Mouse (Mus musculus) MEL (cell line): ENCODE results near the gene Tbc1d1. TPM values are rescaled to one million over a fixed set of nuclear protein-coding genes. Genes with fewer than 3 reads are reported as not detected.

Experiments used
- DNase-seq: peaks from one replicate; pipeline ENCODE4 v3.0.0; 2011; ENCODE audit warnings: low read depth, low spot score
- H3K27ac ChIP-seq: 2 replicates; pipeline ENCODE4 v1.5.1; 2012; ENCODE audit warnings: low read depth, mild to moderate bottlenecking, control low read depth, low read length, moderate library complexity; ENCODE audit not compliant: control insufficient read depth
- H3K27me3 ChIP-seq, 2 experiments: fragments of 150-350 bp in 1 of 2; sonication (generic) in 1 of 2; 2 replicates each; pipeline ENCODE4 v1.6.1; 2012; ENCODE audit warnings: low read length in 2 of 2, mild to moderate bottlenecking in 2 of 2, improper control_type of control experiment in 1 of 2, moderate library complexity in 1 of 2; ENCODE audit not compliant: insufficient read depth in 2 of 2, control insufficient read depth in 1 of 2
- H3K36me3 ChIP-seq, 2 experiments: 2 replicates each; pipeline ENCODE4 v1.6.1; 2012 to 2014; ENCODE audit warnings: low read length in 2 of 2, improper control_type of control experiment in 1 of 2, inconsistent platforms in 1 of 2, mild to moderate bottlenecking in 1 of 2; ENCODE audit not compliant: insufficient read depth in 2 of 2, control insufficient read depth in 1 of 2
- H3K4me1 ChIP-seq, 2 experiments: fragments of 150-350 bp in 1 of 2; sonication (generic) in 1 of 2; 2 replicates each; pipeline ENCODE4 v1.6.1; 2012; ENCODE audit warnings: low read length in 2 of 2, improper control_type of control experiment in 1 of 2, mild to moderate bottlenecking in 1 of 2; ENCODE audit not compliant: insufficient read depth in 2 of 2, control insufficient read depth in 1 of 2
- H3K4me3 ChIP-seq, 2 experiments: fragments of 150-350 bp in 1 of 2; sonication (generic) in 1 of 2; 2 replicates each; pipeline ENCODE4 v1.5.1; 2012; ENCODE audit warnings: low read depth in 2 of 2, low read length in 2 of 2, mild to moderate bottlenecking in 2 of 2, moderate library complexity in 2 of 2, control low read depth in 1 of 2, improper control_type of control experiment in 1 of 2; ENCODE audit not compliant: control insufficient read depth in 1 of 2, insufficient read depth in 1 of 2
- H3K79me2 ChIP-seq: 2 replicates; pipeline ENCODE4 v1.6.1; 2012; ENCODE audit warnings: mild to moderate bottlenecking, low read length, moderate library complexity; ENCODE audit not compliant: control insufficient read depth, poor library complexity, insufficient read depth
- H3K9ac ChIP-seq: 2 replicates; pipeline ENCODE4 v1.6.1; 2012; ENCODE audit warnings: low read depth, mild to moderate bottlenecking, control low read depth, low read length, moderate library complexity; ENCODE audit not compliant: control insufficient read depth, poor library complexity, severe bottlenecking
- H3K9me3 ChIP-seq: fragments of 150-350 bp; sonication (generic); replicated peaks from 2 replicates; pipeline ENCODE4 v1.6.1; 2012; ENCODE audit warnings: mild to moderate bottlenecking, low read length, improper control_type of control experiment, moderate library complexity; ENCODE audit not compliant: insufficient read depth
- CHD2 ChIP-seq: IDR thresholded peaks from 2 replicates; pipeline ENCODE4 v1.6.1; 2011; ENCODE audit warnings: low read length, improper control_type of control experiment
- CTCF ChIP-seq, 3 experiments: IDR thresholded peaks in 2 of 3; conservative IDR thresholded peaks in 1 of 3; 2 replicates each; pipeline ENCODE4 v1.5.1; 2011 to 2012; ENCODE audit warnings: low read length in 3 of 3, low read depth in 2 of 3, mild to moderate bottlenecking in 2 of 3, improper control_type of control experiment in 1 of 3, inconsistent platforms in 1 of 3, mixed read lengths in 1 of 3, moderate library complexity in 1 of 3; ENCODE audit not compliant: control insufficient read depth in 1 of 3, insufficient read depth in 1 of 3, poor library complexity in 1 of 3, severe bottlenecking in 1 of 3
- ETS1 ChIP-seq: IDR thresholded peaks from 2 replicates; pipeline ENCODE4 v1.6.1; 2012; ENCODE audit warnings: low read depth, mild to moderate bottlenecking, inconsistent platforms, low read length, improper control_type of control experiment, moderate library complexity
- GATA1 ChIP-seq: IDR thresholded peaks from 2 replicates; pipeline ENCODE4 v1.6.1; 2011; ENCODE audit warnings: low read depth, low read length, improper control_type of control experiment
- MAFK ChIP-seq: IDR thresholded peaks from 2 replicates; pipeline ENCODE4 v1.6.1; 2011; ENCODE audit warnings: low read depth, mild to moderate bottlenecking, low read length, improper control_type of control experiment, borderline replicate concordance
- MAX ChIP-seq: IDR thresholded peaks from 2 replicates; pipeline ENCODE4 v1.6.1; 2011; ENCODE audit warnings: low read length, improper control_type of control experiment
- MEF2A ChIP-seq: IDR thresholded peaks from 2 replicates; pipeline ENCODE4 v1.6.1; 2014; ENCODE audit warnings: low read depth, mild to moderate bottlenecking, inconsistent platforms, low read length, improper control_type of control experiment; ENCODE audit not compliant: poor library complexity, insufficient replicate concordance, severe bottlenecking; ENCODE audit errors: extremely low read depth
- NELFE ChIP-seq: IDR thresholded peaks from 2 replicates; pipeline ENCODE4 v1.6.1; 2011; ENCODE audit warnings: low read depth, low read length, improper control_type of control experiment
- NRF1 ChIP-seq: IDR thresholded peaks from 2 replicates; pipeline ENCODE4 v1.6.1; 2014; ENCODE audit warnings: low read depth, mild to moderate bottlenecking, inconsistent platforms, low read length, improper control_type of control experiment, moderate library complexity; ENCODE audit not compliant: poor library complexity, insufficient read depth, severe bottlenecking
- RAD21 ChIP-seq: IDR thresholded peaks from 2 replicates; pipeline ENCODE4 v1.6.1; 2011; ENCODE audit warnings: mild to moderate bottlenecking, low read depth, low read length, improper control_type of control experiment
- RCOR1 ChIP-seq: IDR thresholded peaks from 2 replicates; pipeline ENCODE4 v1.6.1; 2012; ENCODE audit warnings: low read depth, mild to moderate bottlenecking, inconsistent platforms, low read length, improper control_type of control experiment
- SMC3 ChIP-seq: IDR thresholded peaks from 2 replicates; pipeline ENCODE4 v1.6.1; 2011; ENCODE audit warnings: low read depth, low read length, improper control_type of control experiment
- TBP ChIP-seq: IDR thresholded peaks from 2 replicates; pipeline ENCODE4 v1.8.0; 2011; ENCODE audit warnings: low read depth, low read length, improper control_type of control experiment
- UBTF ChIP-seq: IDR thresholded peaks from 2 replicates; pipeline ENCODE4 v1.6.1; 2012; ENCODE audit warnings: low read depth, mild to moderate bottlenecking, inconsistent platforms, low read length, improper control_type of control experiment, moderate library complexity, borderline replicate concordance; ENCODE audit not compliant: insufficient read depth
- USF1 ChIP-seq: IDR thresholded peaks from 2 replicates; pipeline ENCODE4 v1.6.1; 2014; ENCODE audit warnings: low read depth, mild to moderate bottlenecking, inconsistent platforms, low read length, improper control_type of control experiment, moderate library complexity
- ZKSCAN1 ChIP-seq: IDR thresholded peaks from 2 replicates; pipeline ENCODE4 v1.6.1; 2012; ENCODE audit warnings: low read depth, mild to moderate bottlenecking, inconsistent platforms, low read length, improper control_type of control experiment, moderate library complexity
- ZMIZ1 ChIP-seq: IDR thresholded peaks from 2 replicates; pipeline ENCODE4 v1.6.1; 2012; ENCODE audit warnings: low read depth, mild to moderate bottlenecking, inconsistent platforms, low read length, improper control_type of control experiment, moderate library complexity
- ZNF384 ChIP-seq: IDR thresholded peaks from 2 replicates; pipeline ENCODE4 v1.6.1; 2012; ENCODE audit warnings: low read depth, mild to moderate bottlenecking, inconsistent platforms, low read length, improper control_type of control experiment
- polyA plus RNA-seq, 2 experiments: library from polyadenylated mRNA; stranded (reverse) in 1 of 2; unstranded in 1 of 2; fragments of >175 nt in 1 of 2; fragments of >200 nt in 1 of 2; gene quantifications; 2 replicates each; pipeline versions ENCODE4 v1.2.1 to v1.2.4; 2012; ENCODE audit warnings: low replicate concordance in 2 of 2, low read depth in 1 of 2; ENCODE audit not compliant: insufficient read length in 2 of 2, insufficient read depth in 1 of 2, missing spikeins in 1 of 2
- total RNA-seq: library from RNA; depleted of rRNA; stranded (reverse); fragments of 300-350 nt; gene quantifications from 2 replicates; pipeline ENCODE4 v1.2.3, GENCODE M21; 2012

Tbc1d1 gene
- total and polyA plus RNA-seq, 3 experiments: 22.5 to 24.4 TPM; not detected in 1

DNA sequence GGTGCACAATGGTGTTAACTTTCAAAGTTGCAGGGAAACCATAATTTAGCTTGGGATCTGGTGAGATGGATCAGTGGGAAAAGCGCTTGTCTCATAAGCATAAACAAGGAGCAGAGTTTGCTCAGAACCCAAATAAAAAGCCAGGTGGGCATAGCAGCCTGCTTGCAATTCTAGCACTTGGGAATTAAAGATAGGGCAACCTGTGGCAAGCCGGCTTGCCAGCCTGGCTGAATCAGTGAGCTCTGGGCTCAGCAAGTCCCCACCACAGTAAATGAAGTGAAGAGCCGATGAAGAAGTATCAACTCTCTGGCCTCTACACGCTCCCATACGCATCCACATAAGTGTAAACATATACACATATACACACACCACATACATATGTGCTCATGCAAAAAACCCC is 59.7 kb downstream of the Tbc1d1 start:
- no peak overlapping the region for H3K9ac ChIP-seq
- H3K36me3 ChIP-seq: no peaks in the 10 kb centered on the region; a peak in 1 of 4 replicates
- no peak overlapping the region for H3K27ac ChIP-seq
- H3K9me3 ChIP-seq: no peaks in the 10 kb centered on the region
- H3K4me3 ChIP-seq: no peak overlapping the region
- no peak for DNase-seq
- H3K79me2 ChIP-seq: peaks cover 1% of the 10 kb centered on the region; the same call in 1 of the 2 replicates
- TF ChIP-seq USF1: no peak
- no peaks in the 10 kb centered on the region for H3K27me3 ChIP-seq
- no peaks in the 10 kb centered on the region for H3K4me1 ChIP-seq

GRCm38 (mm10) chr5:64216326-64216725 is 60.2 kb downstream of the Tbc1d1 start:
- Histone ChIP-seq H3K9me3 (no peaks in the 10 kb centered on the region), H3K4me1 (no peaks in the 10 kb centered on the region), H3K79me2 (peaks cover 1% of the 10 kb centered on the region; the same call in 1 of the 2 replicates), H3K27ac (no peak overlapping the region), H3K36me3 (no peaks in the 10 kb centered on the region), H3K9ac (no peak overlapping the region), H3K4me3 (no peak overlapping the region), H3K27me3 (no peaks in the 10 kb centered on the region)
- no peak for DNase-seq
- no peak for TF ChIP-seq ZMIZ1
- no peak for TF ChIP-seq RCOR1
- no peak for TF ChIP-seq CHD2
- no peak for TF ChIP-seq NRF1
- TF ChIP-seq CTCF (IDR thresholded peaks at IDR 0.05 in 2 of 3, conservative IDR thresholded peaks at IDR 0.05 in 1 of 3; ENCODE audit: control insufficient read depth in 1 of 3, insufficient read depth in 1 of 3, low read depth in 2 of 3, low read length in 3 of 3, poor library complexity in 1 of 3, severe bottlenecking in 1 of 3): no peak
- TF ChIP-seq GATA1: no peak
- no peak for TF ChIP-seq MEF2A
- no peak for TF ChIP-seq RAD21
- TF ChIP-seq ETS1: no peak
- no peak for TF ChIP-seq MAFK
- no peak for TF ChIP-seq UBTF
- TF ChIP-seq ZKSCAN1: no peak
- no peak for TF ChIP-seq NELFE
- no peak for TF ChIP-seq ZNF384

- DNase-seq: no peak
- TF ChIP-seq ZKSCAN1 (no peak), ZNF384 (no peak), MAX (no peak), MEF2A (no peak), SMC3 (no peak), TBP (no peak)
- H3K27ac ChIP-seq: no peak overlapping the region
Measured at GRCm38 (mm10) chr5:64217256-64217655, 61.2 kb downstream of the Tbc1d1 start.

More at GRCm38 (mm10) chr5:64217256-64217655, 61.2 kb downstream of the Tbc1d1 start:
- no peaks in the 10 kb centered on the region for H3K36me3 ChIP-seq
- H3K4me1 ChIP-seq: no peaks in the 10 kb centered on the region
- H3K27me3 ChIP-seq: no peaks in the 10 kb centered on the region
- H3K9ac ChIP-seq: no peak overlapping the region
- no peaks in the 10 kb centered on the region for H3K9me3 ChIP-seq
- no peaks in the 10 kb centered on the region for H3K79me2 ChIP-seq
- H3K4me3 ChIP-seq: no peak overlapping the region
